Mouse (Mus musculus) kidney, adult 2 months (tissue): ENCODE measurements around the gene Slc33a1.

Source experiments
- CTCF ChIP-seq: fragments of 200-500 bp; conservative IDR thresholded peaks from 2 replicates; pipeline ENCODE4 v1.5.1; 2011; ENCODE audit warnings: low read depth, mild to moderate bottlenecking, control low read depth, low read length, moderate library complexity, mixed read lengths; ENCODE audit not compliant: insufficient read depth, insufficient read length
- POLR2A ChIP-seq: fragments of 200-500 bp; IDR thresholded peaks from one replicate; pipeline ENCODE4 v1.6.1; 2011; ENCODE audit warnings: low read depth, low read length, control low read depth

DNA sequence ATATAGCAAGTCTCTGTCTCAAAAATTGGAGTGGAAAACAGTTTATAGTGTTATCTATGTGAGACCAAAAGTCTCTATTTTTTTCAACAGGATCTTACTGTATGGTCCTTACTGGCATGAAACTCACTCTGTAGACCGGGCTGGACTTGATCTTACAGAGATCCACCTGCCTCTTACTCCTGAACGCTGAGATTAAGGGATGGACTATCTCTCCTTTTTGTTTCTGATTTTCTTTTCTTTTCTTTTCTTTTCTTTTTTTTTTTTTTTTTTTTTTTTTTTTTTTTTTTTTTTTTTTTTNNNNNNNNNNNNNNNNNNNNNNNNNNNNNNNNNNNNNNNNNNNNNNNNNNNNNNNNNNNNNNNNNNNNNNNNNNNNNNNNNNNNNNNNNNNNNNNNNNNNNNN is 1.4 kb upstream of the Slc33a1 start:
- TF ChIP-seq CTCF (no peak), POLR2A (no peak)
